Mouse (Mus musculus) embryonic fibroblast, embryonic 13.5 days (primary cell): Measurements from ENCODE around the gene D11Wsu47e.

Experiments
- CTCF ChIP-seq: IDR thresholded peaks from 2 replicates; pipeline ENCODE4 v1.5.1; 2011; ENCODE audit warnings: mild to moderate bottlenecking, control low read depth, low read length, moderate library complexity, borderline replicate concordance; ENCODE audit not compliant: insufficient read depth
- POLR2A ChIP-seq: IDR thresholded peaks from 2 replicates; pipeline ENCODE4 v1.6.1; 2011; ENCODE audit warnings: low read depth, mild to moderate bottlenecking, control low read depth, low read length, moderate library complexity

DNA sequence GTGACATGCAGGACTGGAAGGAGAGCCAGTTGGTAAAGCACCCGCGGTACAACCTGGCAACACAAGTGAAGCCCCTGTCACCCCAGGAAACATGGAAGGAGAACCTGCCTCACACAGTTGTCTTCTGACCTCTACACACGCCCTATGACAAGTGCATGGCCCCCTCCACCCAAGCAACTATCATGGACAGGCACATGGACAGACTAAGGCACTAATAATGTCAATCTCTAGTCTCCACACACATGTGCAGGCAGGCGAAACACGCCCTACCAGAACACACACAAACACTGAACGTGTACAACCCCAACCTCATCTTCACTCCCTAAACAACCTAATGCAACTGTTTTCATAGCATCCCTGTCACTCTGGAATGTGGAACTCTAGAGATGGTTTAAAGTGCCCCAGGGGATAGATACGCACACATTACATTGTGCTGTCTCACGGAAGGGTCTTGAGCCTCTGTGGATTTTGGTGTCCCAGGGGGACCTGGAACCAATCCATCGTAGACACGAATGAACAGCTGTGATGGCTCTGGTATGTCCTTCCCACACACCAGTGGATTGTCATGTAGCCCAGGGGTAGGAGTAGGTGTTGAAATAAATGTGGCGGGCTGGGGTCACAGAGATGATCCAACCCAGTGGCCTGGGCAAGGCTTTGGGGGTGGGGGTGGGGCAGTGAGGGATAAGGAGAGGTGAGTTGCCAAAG is 52.8 kb downstream of the D11Wsu47e start:
- TF ChIP-seq POLR2A (no peak), CTCF (no peak)
